Mouse (Mus musculus): ENCODE measurements at regions not wholly inside any gene's neighbourhood (a gene's known extent, or its start where the extent isn't known, plus 50 kb on each side); places are given as distances from the start of the nearest gene placed in this dataset.

DNA sequence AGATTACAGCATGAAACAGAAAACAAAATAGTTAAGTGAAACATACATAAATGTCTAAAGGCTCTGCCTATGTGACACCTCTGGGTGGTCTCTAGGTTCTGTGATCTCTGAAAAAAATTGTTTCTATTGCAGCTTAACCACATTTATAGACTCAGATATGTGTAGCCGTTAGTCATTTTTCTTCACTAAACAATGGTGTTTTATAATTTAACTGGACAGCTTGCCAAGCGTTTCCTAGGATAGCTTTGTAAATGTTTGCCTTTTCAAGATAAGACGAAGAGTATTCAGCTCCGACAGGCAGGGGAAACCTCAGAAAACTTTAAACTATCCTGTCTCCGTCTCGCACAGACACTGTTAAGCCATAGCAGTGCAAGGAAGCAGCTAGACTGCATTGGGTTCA lies 98.3 kb downstream of the Klhl6 start:
- no peak for TF ChIP-seq MAFK (IDR thresholded peaks at IDR 0.05; ENCODE audit: insufficient read depth, low read depth, low read length)
- no peak for TF ChIP-seq ZC3H11A (IDR thresholded peaks at IDR 0.05; ENCODE audit: borderline replicate concordance, low read depth, low read length)
